Mouse (Mus musculus) adrenal gland, postnatal 10 days (tissue): Measurements from ENCODE around the gene Epb41l1. TPM values are rescaled to one million over a fixed set of nuclear protein-coding genes. Genes with fewer than 3 reads are reported as not detected.
"Not testable (repeated sequence)": the region's sequence is repeated elsewhere in the genome, so short reads cannot be mapped to it uniquely, and the experiment has no call there.

Experiments used
- DNase-seq: peaks from one replicate; pipeline ENCODE4 v3.0.0; 2021; ENCODE audit warnings: mixed read lengths
- total RNA-seq, 2 experiments: library from RNA; stranded (reverse); gene quantifications; 2 replicates each; pipeline ENCODE4 v1.2.3; 2021

The Epb41l1 gene
- total RNA-seq, 2 experiments from 2014 or later = 41.5 to 56.4 TPM

DNA sequence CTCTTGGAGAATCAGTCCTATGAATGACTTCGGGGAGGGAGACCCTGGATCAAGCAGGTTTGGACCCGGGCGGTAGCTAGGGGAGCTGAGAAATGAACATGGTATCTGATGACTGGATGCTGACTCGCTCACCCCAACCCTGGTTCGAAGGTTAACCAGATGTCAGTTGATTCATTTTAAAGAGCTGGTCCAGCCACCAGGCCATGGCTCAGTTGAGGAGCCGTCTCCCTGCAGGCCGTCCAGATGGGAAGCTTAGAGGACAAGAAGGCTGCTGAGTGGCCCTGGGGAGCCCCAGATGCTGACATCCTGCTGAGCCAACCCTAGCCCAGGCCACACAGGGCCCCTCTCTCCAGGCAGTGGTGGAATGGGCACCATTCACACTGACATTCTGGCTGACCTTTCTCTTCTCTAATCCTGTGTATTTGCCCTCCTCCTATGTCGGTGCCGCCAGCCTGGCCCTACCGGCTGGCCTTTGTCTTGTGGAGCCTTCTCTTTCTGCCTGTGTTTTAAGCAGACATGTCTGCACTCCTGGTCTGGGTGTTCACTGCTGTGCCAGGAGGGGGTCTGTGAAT is 67.0 kb downstream of the Epb41l1 start:
- peak; percentile 23 for DNase-seq

DNA sequence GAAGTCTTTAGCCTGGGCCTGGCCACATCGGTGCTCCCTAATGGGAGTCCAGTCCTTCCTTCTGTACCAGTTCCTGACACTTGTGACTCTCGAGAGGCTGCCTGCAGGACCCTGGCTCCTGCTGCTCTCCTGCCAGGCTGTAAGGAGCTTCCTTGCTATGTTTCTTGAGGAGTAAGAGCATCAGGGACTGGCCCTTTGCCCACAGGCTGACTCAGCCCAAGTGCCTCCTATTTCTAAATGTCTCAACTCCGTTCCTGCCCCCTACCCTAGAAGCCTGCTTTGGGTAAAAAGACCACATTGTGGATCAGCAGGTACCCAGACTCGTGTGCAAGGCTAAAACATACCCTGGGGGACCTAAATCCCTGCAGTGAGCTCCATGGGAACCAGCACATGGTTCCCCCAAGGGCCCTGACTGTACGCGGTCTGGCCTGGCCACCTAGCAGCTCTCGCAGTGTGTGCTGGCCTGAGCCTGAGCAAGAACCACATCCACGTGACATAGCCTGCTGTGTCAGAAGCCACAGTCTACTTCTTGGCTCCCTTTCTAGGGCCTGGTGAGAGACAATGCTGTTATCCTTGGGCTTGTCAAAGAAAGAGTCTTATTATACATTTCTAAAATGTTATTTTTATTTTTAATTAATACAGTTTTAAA is 67.6 kb downstream of the Epb41l1 start:
- peak; percentile 63 for DNase-seq

DNA sequence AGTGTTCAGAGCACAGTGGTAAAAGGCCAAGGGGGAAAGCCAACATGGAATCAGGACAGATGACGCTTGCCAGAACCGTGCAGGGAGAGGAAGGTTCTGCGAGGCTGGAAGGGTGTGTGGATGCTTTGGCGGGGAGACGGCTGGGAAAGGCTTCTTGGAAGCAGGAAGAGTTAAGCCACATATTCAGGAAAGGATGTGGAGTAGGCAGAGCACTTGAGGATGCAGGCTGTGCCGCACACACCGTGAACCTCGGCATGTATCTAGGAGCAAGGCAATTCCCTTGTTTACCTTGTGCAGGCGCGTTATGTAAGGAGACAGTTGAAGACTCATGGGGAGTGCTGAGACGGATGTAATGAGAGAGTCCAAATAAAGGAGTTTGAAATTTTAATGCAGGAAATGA is 69.5 kb downstream of the Epb41l1 start:
- peak; percentile 49 for DNase-seq

DNA sequence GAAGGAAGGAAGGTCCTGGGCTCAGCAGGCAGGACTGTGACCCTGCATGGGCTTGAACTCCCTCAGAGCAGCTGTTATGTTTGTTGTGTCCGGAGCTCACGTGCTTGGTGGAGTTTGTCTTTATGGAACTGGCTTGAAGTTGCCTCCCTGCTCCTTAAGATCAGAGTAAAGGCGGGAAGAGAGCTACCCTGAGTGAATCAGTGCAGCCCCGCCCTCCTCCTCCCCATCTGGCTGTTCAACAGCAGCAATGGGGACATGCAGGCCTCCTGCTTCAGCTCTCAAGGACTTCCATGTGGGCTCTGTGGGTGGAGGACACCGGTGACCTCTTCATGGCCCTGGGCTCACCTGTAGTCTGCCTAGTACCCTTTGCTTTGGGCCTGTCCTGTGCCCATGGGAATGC is 71.1 kb downstream of the Epb41l1 start:
- DNase-seq = no peak

DNA sequence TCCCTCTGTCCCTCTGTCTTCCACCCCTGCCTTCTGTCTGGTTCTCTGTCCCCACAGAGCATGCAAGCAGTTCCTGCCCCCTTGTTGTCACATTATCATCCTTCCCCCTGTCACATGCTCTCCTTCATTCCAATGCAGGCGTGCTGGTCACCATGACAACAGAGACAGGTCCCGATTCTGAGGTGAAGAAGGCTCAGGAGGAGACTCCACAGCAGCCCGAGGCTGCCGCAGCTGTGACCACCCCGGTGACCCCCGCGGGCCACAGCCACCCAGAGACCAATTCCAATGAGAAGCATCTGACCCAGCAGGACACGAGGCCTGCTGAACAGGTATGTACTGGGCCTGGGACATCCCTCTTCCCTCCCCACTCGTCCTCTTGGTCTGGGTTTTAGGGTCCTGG is 73.1 kb downstream of the Epb41l1 start:
- no peak for DNase-seq

DNA sequence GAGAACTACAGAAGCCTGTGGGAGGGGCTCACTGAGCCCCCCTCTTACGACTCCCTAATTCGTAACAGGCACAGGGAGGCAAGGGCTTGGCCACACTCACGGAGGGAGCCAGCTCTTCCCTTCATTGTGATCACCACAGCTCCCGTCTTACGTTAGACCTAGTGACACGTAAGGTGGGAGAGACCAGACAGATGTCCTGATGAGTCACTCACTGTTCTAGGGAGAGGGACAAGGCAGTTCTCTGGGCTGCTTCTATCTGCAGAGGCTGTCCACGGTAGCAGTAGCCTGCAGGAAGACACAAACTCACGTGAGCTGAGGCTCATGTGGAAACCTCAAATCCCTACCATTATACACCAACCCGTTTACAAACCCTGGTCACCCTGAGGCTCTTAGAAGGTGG is 73.8 kb downstream of the Epb41l1 start:
- DNase-seq = no peak

DNA sequence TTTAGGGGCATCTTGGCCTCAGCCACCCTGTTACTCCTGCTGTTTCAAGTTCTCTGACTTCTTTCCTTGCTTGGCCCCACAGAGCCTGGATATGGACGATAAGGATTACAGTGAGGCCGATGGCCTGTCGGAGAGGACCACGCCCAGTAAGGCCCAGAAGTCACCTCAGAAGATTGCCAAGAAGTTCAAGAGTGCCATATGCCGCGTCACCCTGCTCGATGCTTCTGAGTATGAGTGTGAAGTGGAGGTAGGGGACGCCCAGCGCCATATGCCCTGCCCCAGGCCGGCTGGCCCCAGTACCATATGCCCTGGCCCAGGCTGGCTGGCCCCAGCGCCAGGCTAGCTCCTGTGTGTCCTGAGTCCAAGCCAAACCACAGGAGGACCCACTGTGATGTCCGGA is 74.2 kb downstream of the Epb41l1 start:
- no peak for DNase-seq

DNA sequence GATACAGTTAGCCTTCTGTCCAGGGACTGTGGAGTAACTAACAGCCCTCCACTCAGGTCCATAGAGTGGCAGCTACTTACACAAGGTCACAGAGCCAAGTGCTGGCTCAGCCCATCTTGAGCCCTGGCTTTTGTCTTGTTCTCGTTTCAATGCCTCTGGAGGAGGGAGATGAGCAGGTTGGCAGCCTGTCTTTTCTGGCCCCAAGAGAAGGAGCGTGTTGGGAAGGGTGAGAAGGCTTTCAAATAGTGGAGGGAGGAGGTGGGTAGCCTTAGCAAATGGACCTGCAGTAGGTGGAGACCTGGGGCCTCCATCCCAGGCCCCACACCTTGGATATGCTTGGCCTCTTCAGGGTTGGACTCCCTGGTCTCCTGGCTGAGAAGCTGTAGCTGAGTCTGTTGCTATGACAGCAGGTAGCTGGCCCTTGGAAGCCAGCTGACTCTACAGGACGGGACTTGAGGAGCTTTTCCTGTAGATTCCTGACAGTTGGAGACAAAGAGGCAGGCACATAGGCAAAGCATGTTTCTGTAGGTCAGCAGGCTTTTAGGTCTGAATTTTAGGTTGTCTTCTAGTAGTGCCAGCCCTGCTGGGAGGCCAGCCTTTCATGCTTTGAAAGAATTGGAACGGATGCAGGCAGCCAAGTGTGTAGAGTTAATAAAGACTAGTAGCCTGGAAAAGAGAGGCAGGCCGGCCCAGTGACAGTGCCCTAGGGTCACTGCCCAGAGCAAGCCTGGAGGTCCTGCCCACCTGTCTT is 76.3 kb downstream of the Epb41l1 start:
- no peak for DNase-seq

DNA sequence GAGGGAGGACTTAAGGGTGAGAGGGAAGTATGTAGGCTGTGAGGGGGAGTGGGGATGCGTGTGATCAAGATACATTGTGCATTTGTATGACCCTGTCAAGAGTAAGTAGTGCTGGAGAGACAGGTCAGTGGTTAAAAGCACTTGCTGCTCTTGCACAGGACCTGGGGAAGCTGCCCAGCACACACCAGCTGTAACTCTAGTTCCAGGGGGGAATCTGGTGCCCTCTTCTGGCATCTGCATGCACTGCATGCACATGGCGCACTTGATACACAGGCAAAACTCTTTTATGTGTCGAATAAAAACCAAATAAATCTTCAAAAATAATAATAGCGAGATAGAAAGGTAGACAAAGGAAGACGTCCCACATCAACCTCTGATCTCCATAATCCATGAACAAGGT is 77.2 kb downstream of the Epb41l1 start:
- DNase-seq = peak; percentile 82

DNA sequence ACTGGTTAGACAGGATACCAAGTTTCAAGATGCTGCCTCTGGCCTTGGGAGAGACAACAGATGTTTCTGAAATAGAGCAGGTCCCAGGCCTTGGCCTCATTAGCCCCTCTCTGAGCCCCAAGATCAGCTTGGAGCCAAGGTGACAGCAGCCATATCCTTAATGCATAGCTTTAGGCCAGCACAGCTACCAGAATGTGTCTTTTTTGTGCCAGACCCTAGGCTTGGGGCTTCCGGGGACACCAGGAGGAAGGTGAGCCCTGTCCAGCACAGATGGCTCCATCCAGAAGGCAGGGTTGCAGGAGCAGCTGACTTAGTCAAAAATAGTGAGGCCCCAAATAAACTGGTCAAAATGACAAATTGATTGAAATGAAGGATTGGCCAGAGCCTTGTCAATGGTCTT is 80.3 kb downstream of the Epb41l1 start:
- DNase-seq = no peak

DNA sequence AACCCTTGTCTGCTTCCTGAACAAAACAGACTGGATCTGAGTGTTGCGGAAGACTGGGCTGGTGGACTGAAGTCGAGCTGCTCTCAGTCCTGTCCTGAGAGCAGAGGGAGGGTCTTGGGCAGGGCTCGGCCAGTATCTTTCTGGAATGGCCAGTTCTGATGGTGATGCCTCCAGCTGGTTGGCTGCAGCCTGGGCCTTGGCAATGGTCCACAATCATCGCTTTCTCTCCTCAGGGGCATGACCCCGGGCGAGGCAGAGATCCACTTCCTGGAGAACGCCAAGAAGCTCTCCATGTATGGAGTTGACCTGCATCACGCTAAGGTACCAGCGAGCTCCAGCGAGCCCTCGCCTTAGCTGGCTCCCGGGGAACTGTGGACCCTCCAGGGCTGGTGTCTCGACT is 84.8 kb downstream of the Epb41l1 start:
- DNase-seq = peak; percentile 24

DNA sequence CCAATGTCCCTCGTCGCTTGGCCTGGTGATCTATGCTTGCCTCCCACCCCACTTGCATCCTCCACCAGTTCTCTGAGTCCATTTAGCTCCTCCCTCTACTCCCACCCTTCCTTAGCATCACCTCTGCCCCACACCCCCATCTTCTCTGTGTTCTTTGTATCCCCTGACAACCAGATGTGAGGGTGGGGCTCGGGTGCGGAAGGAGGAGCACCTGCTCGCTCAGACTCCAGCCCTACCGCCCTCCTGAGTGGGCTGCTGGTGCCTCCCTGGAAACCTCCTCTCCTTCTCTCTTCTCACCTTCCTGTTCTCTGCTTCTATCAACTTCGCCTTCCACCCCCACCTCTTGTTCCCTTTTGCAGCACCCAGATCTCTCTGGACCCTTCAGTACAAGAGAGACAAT is 91.3 kb downstream of the Epb41l1 start:
- DNase-seq = no peak

DNA sequence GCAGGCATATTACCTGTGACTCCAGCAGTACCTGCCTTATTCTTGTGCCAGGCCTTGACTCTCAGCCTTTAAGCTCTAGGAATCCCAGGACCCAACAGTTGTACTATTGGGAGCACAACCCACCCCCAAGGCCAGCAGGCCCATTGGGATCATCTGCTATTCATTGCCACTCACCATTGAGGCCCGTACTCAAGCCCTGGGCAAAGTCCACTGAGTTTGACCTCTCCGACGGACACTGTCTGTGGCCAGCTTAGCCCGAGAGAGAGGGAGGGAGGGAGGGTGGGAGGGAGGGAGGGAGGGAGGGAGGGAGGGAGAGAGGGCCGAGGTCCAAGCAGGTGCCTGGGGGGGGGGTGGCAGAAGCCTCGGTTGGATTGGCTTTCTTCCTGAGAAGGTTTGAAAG is 91.9 kb downstream of the Epb41l1 start:
- DNase-seq = no peak

DNA sequence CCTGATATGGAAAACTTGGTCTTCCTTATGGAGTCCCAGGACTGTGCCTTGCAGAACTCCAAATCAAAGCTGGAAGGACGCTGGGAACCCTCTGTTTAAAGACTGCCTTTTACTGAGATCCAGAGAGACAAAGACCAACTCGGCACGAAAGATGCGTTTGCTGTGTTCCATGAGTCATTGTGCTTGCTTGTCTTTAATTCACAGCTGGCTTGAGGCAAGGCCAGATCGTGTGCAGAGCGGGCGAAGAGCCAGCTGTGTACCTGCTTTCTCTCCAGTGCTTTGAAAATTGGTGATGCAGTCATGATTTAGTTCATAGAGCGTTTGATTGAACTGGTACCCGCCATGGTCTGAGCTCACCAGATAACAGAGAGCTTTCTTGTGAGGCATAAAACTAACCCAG is 94.4 kb downstream of the Epb41l1 start:
- DNase-seq = no peak

DNA sequence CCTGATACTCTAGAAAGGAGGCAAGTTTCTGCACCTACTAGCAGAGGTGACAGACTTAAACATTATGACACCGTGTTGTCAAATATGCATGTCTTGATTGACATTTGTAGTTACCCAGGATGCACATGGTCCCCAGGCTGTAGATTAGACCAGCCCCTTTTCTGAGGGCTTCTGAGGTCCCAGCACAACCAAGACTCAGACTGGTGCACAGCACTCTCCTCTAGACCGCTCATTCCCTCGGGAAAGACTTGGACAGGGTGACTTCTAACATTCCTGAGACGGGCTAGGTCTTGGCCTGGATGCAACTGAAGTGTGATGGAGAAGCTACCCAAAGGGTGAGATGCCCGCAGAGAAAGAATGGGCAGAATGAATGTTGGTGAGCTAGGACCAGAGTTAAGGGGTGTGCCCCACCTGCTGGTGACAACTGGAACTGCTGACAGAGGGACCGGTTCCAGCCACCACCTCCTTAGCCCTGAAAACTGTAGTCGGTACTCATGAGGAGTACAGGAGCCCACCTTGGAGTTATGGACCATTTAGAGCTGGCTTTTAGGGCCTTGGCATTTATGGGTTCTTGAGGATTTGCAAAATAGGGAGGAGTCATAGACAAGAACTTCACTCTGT is 95.0 kb downstream of the Epb41l1 start:
- peak; percentile 89 for DNase-seq

DNA sequence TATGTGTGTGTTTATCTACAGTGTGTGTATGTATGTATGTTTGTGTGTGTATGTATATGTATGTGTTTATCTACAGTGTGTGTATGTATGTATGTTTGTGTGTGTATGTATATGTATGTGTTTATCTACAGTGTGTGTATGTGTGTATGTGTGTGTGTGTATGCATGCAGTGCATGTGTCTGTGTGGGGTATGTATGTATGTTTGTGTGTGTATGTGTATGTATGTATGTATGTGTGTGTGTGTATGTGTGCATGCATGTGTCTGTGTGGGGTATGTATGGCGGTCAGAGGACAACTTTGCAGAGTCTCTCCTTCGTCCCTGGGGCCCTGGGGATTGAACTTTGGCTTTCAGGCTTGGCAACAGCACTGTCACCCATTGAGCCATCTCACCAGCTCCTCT is 96.0 kb downstream of the Epb41l1 start:
- not testable (repeated sequence) for DNase-seq

DNA sequence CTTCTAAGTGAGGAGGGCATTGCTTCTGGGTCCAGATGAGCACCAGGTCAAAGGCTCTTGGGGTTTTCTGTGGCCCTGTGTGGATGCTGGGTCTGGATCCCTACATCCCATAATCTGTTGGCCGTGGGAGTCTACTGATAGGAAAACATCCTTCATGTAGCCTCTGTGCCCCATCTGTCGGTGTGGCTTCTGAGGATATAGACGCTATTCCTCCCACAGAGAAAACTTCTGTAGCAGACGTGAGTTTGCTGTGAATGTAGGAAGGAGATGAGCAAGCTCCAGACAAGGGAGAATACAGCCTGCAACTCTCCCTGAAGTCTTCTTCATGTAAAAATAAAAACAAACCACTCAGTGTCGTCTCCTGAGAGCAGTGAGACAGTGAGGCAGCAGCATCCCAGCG is 97.6 kb downstream of the Epb41l1 start:
- no peak for DNase-seq

DNA sequence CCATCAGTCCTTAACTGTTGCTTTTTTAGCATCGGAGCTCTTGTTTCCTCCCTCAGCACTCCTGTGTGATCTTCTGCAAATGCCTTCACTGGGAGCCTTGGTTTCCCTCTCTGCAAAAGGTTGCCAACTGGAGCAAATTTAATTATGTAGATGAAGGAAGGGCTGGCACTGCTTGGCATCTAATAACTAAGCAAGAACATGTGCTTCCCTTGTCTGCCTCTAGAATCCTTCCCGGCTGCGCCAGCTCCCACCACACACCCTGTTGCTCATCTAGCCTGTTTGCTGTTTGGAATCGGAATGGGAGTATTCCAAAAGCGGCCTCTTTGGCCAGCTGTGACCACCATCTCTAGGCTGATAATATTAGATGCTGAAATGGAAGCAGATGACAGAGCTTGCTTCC is 98.9 kb downstream of the Epb41l1 start:
- no peak for DNase-seq

DNA sequence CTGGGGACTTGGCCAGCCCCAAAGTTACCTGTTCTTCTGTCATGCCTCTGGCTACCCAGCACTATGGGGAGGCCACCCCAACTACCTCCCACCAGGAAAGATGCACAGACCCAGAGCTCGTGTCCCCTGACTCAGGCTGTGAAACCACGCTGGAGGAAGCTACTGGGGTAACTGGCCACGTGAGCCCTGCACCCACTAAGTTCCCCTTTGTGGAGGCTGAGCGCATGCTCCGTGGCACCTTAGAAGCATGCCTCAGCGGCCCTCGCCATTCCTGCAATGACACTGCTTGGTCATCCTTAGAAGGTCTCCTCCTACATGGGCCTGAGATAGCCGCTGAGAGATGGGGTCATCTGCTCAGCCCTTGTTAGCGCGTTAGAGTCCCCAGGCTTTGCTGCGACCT is 102.3 kb downstream of the Epb41l1 start:
- no peak for DNase-seq

DNA sequence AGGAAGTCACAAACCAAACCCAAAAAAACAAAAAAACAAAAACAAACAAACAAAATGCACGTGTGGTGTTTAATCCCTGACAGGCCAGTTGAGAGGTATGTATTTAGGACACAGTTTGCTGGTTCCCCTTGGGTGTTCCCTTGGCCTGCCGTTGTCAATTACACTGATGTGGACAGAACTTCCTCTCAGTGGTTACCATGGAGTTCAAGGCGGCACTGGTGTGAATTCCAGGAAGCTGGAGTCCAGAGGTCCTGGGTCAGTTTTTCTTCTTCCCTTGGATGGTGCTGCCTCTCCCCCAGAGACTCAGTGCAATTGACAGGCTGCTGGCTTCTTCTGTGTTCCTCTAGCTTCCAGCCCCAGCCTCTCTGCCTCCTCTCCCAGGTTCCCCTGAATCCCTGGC is 103.4 kb downstream of the Epb41l1 start:
- no peak for DNase-seq

DNA sequence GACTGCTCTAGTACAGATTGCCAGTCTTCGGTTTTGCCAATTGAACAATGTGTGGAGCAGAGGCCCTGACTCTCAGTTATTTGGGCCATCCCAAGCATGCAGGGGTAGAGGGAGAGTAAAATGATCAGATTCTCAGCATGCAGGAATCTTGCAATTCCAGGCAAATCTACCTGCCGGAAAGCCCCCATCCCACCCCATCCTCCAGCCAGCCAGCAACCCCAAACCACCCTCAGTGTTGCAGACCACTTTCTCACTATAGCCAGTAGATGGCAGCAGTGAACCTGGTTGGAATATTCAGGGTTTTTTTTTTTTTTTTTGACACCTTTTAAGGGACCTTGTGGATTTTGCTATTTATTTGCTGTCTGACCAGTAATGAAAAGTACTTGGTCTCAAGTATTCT is 109.0 kb downstream of the Epb41l1 start:
- peak; percentile 35 for DNase-seq

DNA sequence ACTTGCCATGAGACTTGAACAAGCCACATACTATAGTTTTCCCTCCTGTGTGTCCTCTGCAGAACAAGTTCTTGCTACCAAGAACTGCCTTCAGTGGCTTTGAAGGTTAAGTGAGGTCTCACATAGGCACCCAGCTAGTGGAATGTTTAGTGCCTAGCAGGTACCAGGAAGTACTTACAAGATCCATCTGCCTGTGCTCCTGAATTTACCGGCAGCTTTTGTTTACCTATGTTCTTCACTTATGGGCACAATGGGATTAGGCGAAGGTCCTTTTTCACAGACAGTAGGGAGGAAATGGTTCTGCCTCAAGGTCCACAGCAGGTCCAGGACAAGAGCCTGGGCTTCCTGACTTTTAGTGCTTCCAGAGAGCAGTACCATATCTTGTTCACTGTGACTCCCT is 112.5 kb downstream of the Epb41l1 start:
- no peak for DNase-seq

DNA sequence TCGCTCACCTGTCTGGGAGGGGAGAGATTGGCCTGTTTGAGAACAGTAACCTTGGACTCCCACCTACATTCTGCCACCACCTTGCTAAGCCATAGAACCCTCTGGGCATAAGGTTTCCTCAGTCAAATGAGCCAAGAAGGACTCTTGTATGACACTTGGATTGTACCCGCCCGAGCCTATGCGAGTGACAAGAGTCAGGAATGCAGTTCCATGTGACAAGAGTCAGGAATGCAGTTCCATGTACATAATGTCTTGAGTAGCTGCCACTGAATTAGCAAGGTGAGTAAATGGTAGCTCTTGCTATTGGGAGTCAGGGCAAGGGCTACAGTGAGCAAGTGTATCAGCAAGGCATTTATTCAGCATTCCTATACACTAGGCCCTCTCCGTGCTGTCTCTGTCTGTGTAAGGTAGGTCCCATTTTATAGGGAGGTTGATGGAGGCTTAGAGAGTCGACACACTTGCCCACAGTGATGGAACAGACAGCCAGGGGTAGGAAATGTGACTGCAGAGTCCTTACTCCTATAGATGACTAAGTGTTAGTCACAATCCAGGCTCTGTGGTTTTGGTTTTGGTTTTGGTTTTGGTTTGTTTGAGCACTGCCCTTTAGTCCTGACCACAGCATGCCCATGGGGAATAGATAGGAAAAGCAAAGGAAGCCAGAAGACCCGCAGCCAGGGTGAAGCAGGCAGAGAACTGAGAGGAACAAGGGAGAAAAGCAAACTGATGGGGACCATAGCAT is 118.3 kb downstream of the Epb41l1 start:
- DNase-seq = no peak
